Mouse (Mus musculus) spleen, adult 2 months (tissue): ENCODE measurements at regions not wholly inside any gene's neighbourhood (a gene's known extent, or its start where the extent isn't known, plus 50 kb on each side); places are given as distances from the start of the nearest gene placed in this dataset.

ENCODE experiments used
- CTCF ChIP-seq: fragments of 200-500 bp; IDR thresholded peaks from 2 replicates; pipeline ENCODE4 v1.5.1; 2011; ENCODE audit warnings: mild to moderate bottlenecking, inconsistent platforms; ENCODE audit not compliant: insufficient read depth, insufficient read length, insufficient replicate concordance; ENCODE audit errors: extremely low read depth
- POLR2A ChIP-seq: fragments of 200-500 bp; IDR thresholded peaks from 2 replicates; pipeline ENCODE4 v1.6.1; 2011; ENCODE audit warnings: low read depth, low read length, inconsistent platforms

DNA sequence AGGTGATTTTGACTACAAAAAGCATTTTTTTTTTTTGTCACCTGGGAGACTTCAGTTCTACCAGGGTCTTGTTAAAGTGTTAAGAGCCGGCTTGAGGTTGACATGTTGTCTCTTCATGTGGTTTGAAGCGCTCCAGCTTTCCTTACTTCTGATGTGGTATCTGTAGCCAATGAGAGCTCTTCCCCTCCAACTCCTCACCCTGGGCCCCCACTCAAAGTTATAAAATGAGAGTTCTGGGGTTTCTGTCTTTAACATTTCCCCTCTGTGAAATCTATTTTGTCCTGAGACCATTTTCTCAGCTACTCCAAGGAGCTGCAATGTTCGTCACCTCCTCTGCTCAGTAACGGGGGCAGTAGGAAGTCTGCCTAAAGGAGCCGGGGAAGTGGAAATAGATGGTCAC, 369.1 kb downstream of the Cog6 start:
- TF ChIP-seq CTCF: no peak
- no peak for TF ChIP-seq POLR2A
